Mouse (Mus musculus) intestine, embryonic 15.5 days (tissue): Measurements from ENCODE around the gene Ccser1. TPM values are rescaled to one million over a fixed set of nuclear protein-coding genes. Genes with fewer than 3 reads are reported as not detected.

Source experiments
- ATAC-seq: fragments of 200-750 bp; cut with Nextera tagmentation; 2 replicates; pipeline ENCODE4 v1.8.0; 2017; ENCODE audit warnings: moderate TSS enrichment, moderate library complexity
- H3K27ac ChIP-seq: fragments of 300-500 bp; sonication (generic); 2 replicates; pipeline ENCODE4 v1.5.1; 2015; ENCODE audit warnings: mild to moderate bottlenecking, inconsistent platforms
- H3K27me3 ChIP-seq: fragments of 300-500 bp; sonication (generic); replicated peaks from 2 replicates; pipeline ENCODE4 v1.6.1; 2015; ENCODE audit warnings: inconsistent platforms
- H3K36me3 ChIP-seq: fragments of 300-500 bp; sonication (generic); 2 replicates; pipeline ENCODE4 v1.6.1; 2015; ENCODE audit warnings: inconsistent platforms
- H3K4me1 ChIP-seq: fragments of 300-500 bp; sonication (generic); replicated peaks from 2 replicates; pipeline ENCODE4 v1.6.1; 2015; ENCODE audit warnings: inconsistent platforms
- H3K4me2 ChIP-seq: fragments of 300-500 bp; sonication (generic); replicated peaks from 2 replicates; pipeline ENCODE4 v1.6.1; 2015; ENCODE audit warnings: mild to moderate bottlenecking, inconsistent platforms
- H3K4me3 ChIP-seq: fragments of 300-500 bp; sonication (generic); replicated peaks from 2 replicates; pipeline ENCODE4 v1.5.1; 2015; ENCODE audit warnings: inconsistent platforms
- H3K9ac ChIP-seq: fragments of 300-500 bp; sonication (generic); 2 replicates; pipeline ENCODE4 v1.6.1; 2015; ENCODE audit warnings: inconsistent platforms
- H3K9me3 ChIP-seq: fragments of 300-500 bp; sonication (generic); 2 replicates; pipeline ENCODE4 v1.6.1; 2016; ENCODE audit warnings: inconsistent platforms
- WGBS: fragments of 180-500 bp; shearing (Covaris S2); methylation state at CpG from one replicate; pipeline ENCODE4 v1.1.7; 2015; 5-methylcytosine and 5-hydroxymethylcytosine counted together
- polyA plus RNA-seq: library from polyadenylated mRNA; unstranded; fragments of >200 nt; fragmentation: Nextera tagmentation; extraction: Ambion mirVana; gene quantifications from 2 replicates; pipeline ENCODE4 v1.2.1, GENCODE M21; 2015

Gene Ccser1
- polyA plus RNA-seq, 1 experiment from 2014 or later: 5.6 TPM

GRCm38 (mm10) chr6:61320842-61321241 is 140.7 kb downstream of the Ccser1 start:
- 60% methylated on average over 4 of the region's 4 CpGs for WGBS

GRCm38 (mm10) chr6:61322328-61322727 is 142.2 kb downstream of the Ccser1 start:
- no peak overlapping the region for H3K27ac ChIP-seq
- H3K9ac ChIP-seq: no peak overlapping the region
- no peaks in the 10 kb centered on the region for H3K9me3 ChIP-seq
- H3K4me2 ChIP-seq: no peak overlapping the region
- no peak overlapping the region for H3K4me3 ChIP-seq
- H3K4me1 ChIP-seq: no peaks in the 10 kb centered on the region
- H3K27me3 ChIP-seq: no peaks in the 10 kb centered on the region
- WGBS: 80% methylated on average over 6 of the region's 6 CpGs
- H3K36me3 ChIP-seq: no peaks in the 10 kb centered on the region
- no peak for ATAC-seq

More at GRCm38 (mm10) chr6:61320842-61321241, 140.7 kb downstream of the Ccser1 start:
- H3K36me3 ChIP-seq: no peaks in the 10 kb centered on the region
- H3K27ac ChIP-seq: no peak overlapping the region
- no peak overlapping the region for H3K4me2 ChIP-seq
- no peak overlapping the region for H3K4me3 ChIP-seq
- no peaks in the 10 kb centered on the region for H3K4me1 ChIP-seq
- H3K9me3 ChIP-seq: no peaks in the 10 kb centered on the region
- ATAC-seq: no peak
- H3K27me3 ChIP-seq: no peaks in the 10 kb centered on the region
- no peak overlapping the region for H3K9ac ChIP-seq

- Histone ChIP-seq H3K27ac (no peak overlapping the region), H3K4me3 (no peak overlapping the region), H3K4me2 (no peak overlapping the region), H3K4me1 (no peaks in the 10 kb centered on the region), H3K36me3 (no peaks in the 10 kb centered on the region), H3K27me3 (no peaks in the 10 kb centered on the region), H3K9me3 (no peaks in the 10 kb centered on the region), H3K9ac (no peak overlapping the region)
- ATAC-seq: no peak
- WGBS: 76% methylated on average over 2 of the region's 2 CpGs
These were observed 146.0 kb downstream of the Ccser1 start for GRCm38 (mm10) chr6:61326131-61326530.

GRCm38 (mm10) chr6:61328981-61329380 is 148.9 kb downstream of the Ccser1 start:
- no peak for ATAC-seq
- no peak overlapping the region for H3K4me2 ChIP-seq
- no peaks in the 10 kb centered on the region for H3K27me3 ChIP-seq
- H3K36me3 ChIP-seq: no peaks in the 10 kb centered on the region
- no peak overlapping the region for H3K4me3 ChIP-seq
- no peaks in the 10 kb centered on the region for H3K4me1 ChIP-seq
- H3K27ac ChIP-seq: no peak overlapping the region
- no peaks in the 10 kb centered on the region for H3K9me3 ChIP-seq
- no peak overlapping the region for H3K9ac ChIP-seq

- Histone ChIP-seq H3K9ac (no peak overlapping the region), H3K4me1 (no peaks in the 10 kb centered on the region), H3K4me2 (no peak overlapping the region), H3K27me3 (no peaks in the 10 kb centered on the region), H3K27ac (no peak overlapping the region), H3K9me3 (no peaks in the 10 kb centered on the region), H3K4me3 (no peak overlapping the region), H3K36me3 (no peaks in the 10 kb centered on the region)
- WGBS: 74% methylated on average over 15 of the region's 15 CpGs
- ATAC-seq: no peak
These were observed 149.7 kb downstream of the Ccser1 start for GRCm38 (mm10) chr6:61329593-61330540.

GRCm38 (mm10) chr6:61334466-61334865 is 154.3 kb downstream of the Ccser1 start:
- WGBS: 95% methylated on average over 1 of the region's 1 CpGs

GRCm38 (mm10) chr6:61347045-61347838 is 167.1 kb downstream of the Ccser1 start:
- Histone ChIP-seq H3K4me1 (no peaks in the 10 kb centered on the region), H3K4me3 (no peak overlapping the region), H3K9ac (no peak overlapping the region), H3K27ac (no peak overlapping the region), H3K27me3 (no peaks in the 10 kb centered on the region), H3K4me2 (no peak overlapping the region), H3K9me3 (no peaks in the 10 kb centered on the region), H3K36me3 (no peaks in the 10 kb centered on the region)
- WGBS: 70% methylated on average over 5 of the region's 5 CpGs
- ATAC-seq: no peak

More at GRCm38 (mm10) chr6:61334466-61334865, 154.3 kb downstream of the Ccser1 start:
- no peak overlapping the region for H3K4me2 ChIP-seq
- H3K27ac ChIP-seq: no peak overlapping the region
- H3K9ac ChIP-seq: no peak overlapping the region
- no peaks in the 10 kb centered on the region for H3K9me3 ChIP-seq
- no peaks in the 10 kb centered on the region for H3K36me3 ChIP-seq
- no peak for ATAC-seq
- H3K4me3 ChIP-seq: no peak overlapping the region
- H3K4me1 ChIP-seq: no peaks in the 10 kb centered on the region
- no peaks in the 10 kb centered on the region for H3K27me3 ChIP-seq

- no peaks in the 10 kb centered on the region for H3K27me3 ChIP-seq
- H3K4me3 ChIP-seq: no peak overlapping the region
- no peaks in the 10 kb centered on the region for H3K36me3 ChIP-seq
- no peaks in the 10 kb centered on the region for H3K4me1 ChIP-seq
- H3K27ac ChIP-seq: no peak overlapping the region
- no peak for ATAC-seq
- H3K4me2 ChIP-seq: no peak overlapping the region
- H3K9ac ChIP-seq: no peak overlapping the region
- H3K9me3 ChIP-seq: no peaks in the 10 kb centered on the region
- 71% methylated on average over 5 of the region's 5 CpGs for whole genome bisulfite sequencing
These were observed 183.6 kb downstream of the Ccser1 start for GRCm38 (mm10) chr6:61363722-61364121.

- Histone ChIP-seq H3K9ac (no peak overlapping the region), H3K4me3 (no peak overlapping the region), H3K27ac (no peak overlapping the region), H3K27me3 (no peaks in the 10 kb centered on the region), H3K4me1 (no peaks in the 10 kb centered on the region), H3K9me3 (no peaks in the 10 kb centered on the region), H3K36me3 (no peaks in the 10 kb centered on the region), H3K4me2 (no peak overlapping the region)
- 30% methylated on average over 3 of the region's 3 CpGs for WGBS
- ATAC-seq: no peak
These were observed 202.4 kb downstream of the Ccser1 start for GRCm38 (mm10) chr6:61382526-61382925.

GRCm38 (mm10) chr6:61382991-61383390 is 202.9 kb downstream of the Ccser1 start:
- Histone ChIP-seq H3K27me3 (no peaks in the 10 kb centered on the region), H3K9ac (no peak overlapping the region), H3K4me2 (no peak overlapping the region), H3K4me1 (no peaks in the 10 kb centered on the region), H3K36me3 (no peaks in the 10 kb centered on the region), H3K4me3 (no peak overlapping the region), H3K27ac (no peak overlapping the region), H3K9me3 (no peaks in the 10 kb centered on the region)
- 55% methylated on average over 3 of the region's 3 CpGs for WGBS
- ATAC-seq: no peak

GRCm38 (mm10) chr6:61387046-61387445 is 206.9 kb downstream of the Ccser1 start:
- Histone ChIP-seq H3K9ac (no peak overlapping the region), H3K4me2 (no peak overlapping the region), H3K9me3 (no peaks in the 10 kb centered on the region), H3K36me3 (no peaks in the 10 kb centered on the region), H3K4me3 (no peak overlapping the region), H3K27me3 (no peaks in the 10 kb centered on the region), H3K27ac (no peak overlapping the region), H3K4me1 (no peaks in the 10 kb centered on the region)
- 82% methylated on average over 1 of the region's 1 CpGs for WGBS
- ATAC-seq: no peak

- Histone ChIP-seq H3K4me2 (no peak overlapping the region), H3K4me1 (no peaks in the 10 kb centered on the region), H3K4me3 (no peak overlapping the region), H3K27ac (no peak overlapping the region), H3K9ac (no peak overlapping the region), H3K27me3 (no peaks in the 10 kb centered on the region), H3K36me3 (no peaks in the 10 kb centered on the region), H3K9me3 (no peaks in the 10 kb centered on the region)
- no peak for ATAC-seq
- 71% methylated on average over 2 of the region's 2 CpGs for WGBS
These were observed 247.4 kb downstream of the Ccser1 start for GRCm38 (mm10) chr6:61427490-61427889.
